Mouse (Mus musculus): Measurements from ENCODE around the gene Fam19a5.

DNA sequence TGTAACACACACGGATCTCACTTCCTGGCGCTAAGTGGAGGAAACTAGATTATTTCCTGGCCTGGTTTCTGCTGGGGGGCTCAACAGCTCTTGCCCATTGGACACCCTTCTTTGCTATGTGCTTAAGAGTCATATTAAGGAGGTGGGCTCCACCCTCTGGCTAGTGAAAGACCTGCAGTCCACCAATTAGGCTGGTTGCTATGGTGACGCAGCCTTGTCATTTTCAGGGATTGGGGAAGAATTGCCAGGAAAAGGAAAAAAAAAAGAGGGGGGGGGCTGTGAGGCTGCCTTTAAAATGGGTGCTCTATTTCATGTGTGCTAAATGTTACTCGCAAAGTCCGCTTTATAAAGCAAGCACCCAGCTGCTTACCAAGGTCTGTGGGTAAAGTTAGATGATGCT, 2.9 kb downstream of the Fam19a5 start:
- TF ChIP-seq CTCF (IDR thresholded peaks at IDR 0.05) (peak; percentile 28; the same call in 1 of the 2 replicates), EP300 (IDR thresholded peaks at IDR 0.05) (no peak)

All from lung, postnatal 0 days (tissue).